Mouse (Mus musculus) cerebellum, adult 9-11 months (tissue): ENCODE data around the gene Fam110a.

ENCODE experiments used
- DNase-seq: peaks from one replicate; pipeline ENCODE4 v3.0.0; 2022

Gene Fam110a

GRCm38 (mm10) chr2:151925715-151926114 is 54.3 kb downstream of the Fam110a start:
- DNase-seq = no peak

- DNase-seq = no peak
Measured at GRCm38 (mm10) chr2:151924276-151924675, 55.7 kb downstream of the Fam110a start.

GRCm38 (mm10) chr2:151921596-151921995 is 58.4 kb downstream of the Fam110a start:
- DNase-seq = no peak

- no peak for DNase-seq
Measured at GRCm38 (mm10) chr2:151921068-151921467, 59.0 kb downstream of the Fam110a start.
